Mouse (Mus musculus) brown adipose tissue, adult 24 weeks (tissue): ENCODE data around the gene Wnt6. TPM values are rescaled to one million over a fixed set of nuclear protein-coding genes. Genes with fewer than 3 reads are reported as not detected.
"Not testable (repeated sequence)": the region's sequence is repeated elsewhere in the genome, so short reads cannot be mapped to it uniquely, and the experiment has no call there.

Source experiments
- H3K27ac ChIP-seq: fragments of 200-500 bp; replicated peaks from 2 replicates; pipeline ENCODE4 v1.5.1; 2012; ENCODE audit warnings: low read depth, mild to moderate bottlenecking, low read length
- H3K4me1 ChIP-seq: fragments of 200-500 bp; 2 replicates; pipeline ENCODE4 v1.6.1; 2012; ENCODE audit warnings: low read length, mixed read lengths; ENCODE audit not compliant: control insufficient read depth, insufficient read depth, insufficient read length
- H3K4me3 ChIP-seq: fragments of 200-500 bp; 2 replicates; pipeline ENCODE4 v1.5.1; 2012; ENCODE audit warnings: low read depth, mild to moderate bottlenecking, low read length, moderate library complexity; ENCODE audit not compliant: insufficient read depth
- polyA plus RNA-seq: library from polyadenylated mRNA; stranded (reverse); fragments of >200 nt; gene quantifications from 2 replicates; pipeline ENCODE4 v1.2.4, GENCODE M21; 2012; ENCODE audit not compliant: missing spikeins, insufficient read depth, insufficient read length

Gene Wnt6
- polyA plus RNA-seq, 1 experiment, result not detected

GRCm38 (mm10) chr1:74807551-74808071 is 35.9 kb downstream of the Wnt6 start:
- no peak overlapping the region for H3K27ac ChIP-seq
- H3K4me1 ChIP-seq, result no peaks in the 10 kb centered on the region
- H3K4me3 ChIP-seq, result no peak overlapping the region

GRCm38 (mm10) chr1:74808078-74808477 is 36.4 kb downstream of the Wnt6 start:
- Histone ChIP-seq H3K27ac (no peak overlapping the region), H3K4me3 (no peak overlapping the region), H3K4me1 (no peaks in the 10 kb centered on the region)

GRCm38 (mm10) chr1:74809007-74809406 is 37.3 kb downstream of the Wnt6 start:
- Histone ChIP-seq H3K4me3 (no peak overlapping the region), H3K4me1 (no peaks in the 10 kb centered on the region), H3K27ac (no peak overlapping the region)

- H3K4me3 ChIP-seq, result no peak overlapping the region
- H3K27ac ChIP-seq, result no peak overlapping the region
- H3K4me1 ChIP-seq, result peaks cover 2% of the 10 kb centered on the region; the same call in 1 of the 2 replicates
Observed at GRCm38 (mm10) chr1:74814931-74815647, 43.4 kb downstream of the Wnt6 start.

- H3K4me1 ChIP-seq, H3K4me3 ChIP-seq, H3K27ac ChIP-seq: not testable (repeated sequence)
Observed at GRCm38 (mm10) chr1:74815965-74816364, 44.3 kb downstream of the Wnt6 start.

GRCm38 (mm10) chr1:74816612-74817199 is 45.0 kb downstream of the Wnt6 start:
- Histone ChIP-seq H3K4me3 (peak overlapping the region; percentile 87), H3K4me1 (peaks cover 2% of the 10 kb centered on the region; the same call in 1 of the 2 replicates), H3K27ac (peak overlapping the region; percentile 64)

- Histone ChIP-seq H3K4me1 (peaks cover 2% of the 10 kb centered on the region; the same call in 1 of the 2 replicates), H3K27ac (peak overlapping the region; percentile 37; the same call in 1 of the 2 replicates), H3K4me3 (peak overlapping the region; percentile 87)
Observed at GRCm38 (mm10) chr1:74817219-74817618, 45.5 kb downstream of the Wnt6 start.

GRCm38 (mm10) chr1:74818509-74818908 is 46.8 kb downstream of the Wnt6 start:
- peaks cover 2% of the 10 kb centered on the region; the same call in 1 of the 2 replicates for H3K4me1 ChIP-seq
- no peak overlapping the region for H3K4me3 ChIP-seq
- no peak overlapping the region for H3K27ac ChIP-seq

- H3K27ac ChIP-seq, H3K4me3 ChIP-seq, H3K4me1 ChIP-seq: not testable (repeated sequence)
Observed at GRCm38 (mm10) chr1:74823598-74823997, 51.9 kb downstream of the Wnt6 start.

GRCm38 (mm10) chr1:74824518-74825302 is 53.0 kb downstream of the Wnt6 start:
- H3K27ac ChIP-seq, result no peak overlapping the region
- no peak overlapping the region for H3K4me3 ChIP-seq
- no peaks in the 10 kb centered on the region for H3K4me1 ChIP-seq

GRCm38 (mm10) chr1:74830061-74830460 is 58.4 kb downstream of the Wnt6 start:
- H3K27ac ChIP-seq, result no peak overlapping the region
- no peaks in the 10 kb centered on the region for H3K4me1 ChIP-seq
- H3K4me3 ChIP-seq, result no peak overlapping the region

- Histone ChIP-seq H3K4me1 (no peaks in the 10 kb centered on the region), H3K27ac (no peak overlapping the region), H3K4me3 (no peak overlapping the region)
Observed at GRCm38 (mm10) chr1:74833255-74833654, 61.6 kb downstream of the Wnt6 start.
